Mouse (Mus musculus): Measurements from ENCODE around the gene Odf2.

Gene Odf2

GRCm38 (mm10) chr2:29940073-29940472 is 51.1 kb downstream of the Odf2 start:
- DNase-seq, result no peak

GRCm38 (mm10) chr2:29940826-29941225 is 51.8 kb downstream of the Odf2 start:
- no peak for DNase-seq

GRCm38 (mm10) chr2:29944723-29945122 is 55.7 kb downstream of the Odf2 start:
- DNase-seq, result peak; percentile 26

- no peak for DNase-seq
Measured at GRCm38 (mm10) chr2:29948896-29949295, 59.9 kb downstream of the Odf2 start.

GRCm38 (mm10) chr2:29961246-29961645 is 72.2 kb downstream of the Odf2 start:
- DNase-seq, result no peak

- peak; percentile 13 for DNase-seq
Measured at GRCm38 (mm10) chr2:29964354-29965249, 75.6 kb downstream of the Odf2 start.

GRCm38 (mm10) chr2:29965250-29965843 is 76.3 kb downstream of the Odf2 start, which contains the start of gene Sptan1:
Gene Sptan1, plus strand, starts transcription at chr2:29965560.
- peak; percentile 97 for DNase-seq

- peak; percentile 58 for DNase-seq
Measured at GRCm38 (mm10) chr2:29965906-29966305, 76.9 kb downstream of the Odf2 start.

- peak; percentile 19 for DNase-seq
Measured at GRCm38 (mm10) chr2:29966826-29967225, 77.8 kb downstream of the Odf2 start.

GRCm38 (mm10) chr2:29967768-29968167 is 78.7 kb downstream of the Odf2 start:
- peak; percentile 12 for DNase-seq

- no peak for DNase-seq
Measured at GRCm38 (mm10) chr2:29968638-29969037, 79.6 kb downstream of the Odf2 start.

- no peak for DNase-seq
Measured at GRCm38 (mm10) chr2:29971838-29972635, 83.0 kb downstream of the Odf2 start.

GRCm38 (mm10) chr2:29973525-29973924 is 84.5 kb downstream of the Odf2 start:
- DNase-seq, result peak; percentile 6

GRCm38 (mm10) chr2:29977307-29977706 is 88.3 kb downstream of the Odf2 start:
- DNase-seq, result peak; percentile 67

- DNase-seq, result no peak
Measured at GRCm38 (mm10) chr2:29980661-29981060, 91.6 kb downstream of the Odf2 start.

Measured in embryo, embryonic 11 days (tissue).